Mouse (Mus musculus) hindbrain, postnatal 0 days (tissue): ENCODE data around the gene Chst14. TPM values are rescaled to one million over a fixed set of nuclear protein-coding genes. Genes with fewer than 3 reads are reported as not detected.

Experiments
- ATAC-seq: fragments of 200-750 bp; cut with Nextera tagmentation; 2 replicates; pipeline ENCODE4 v1.8.0; 2017; ENCODE audit warnings: mild to moderate bottlenecking, moderate TSS enrichment, moderate library complexity
- DNase-seq: peaks from one replicate; pipeline ENCODE4 v3.0.0-alpha.2; 2015; ENCODE audit warnings: low spot score
- H3K27ac ChIP-seq: fragments of 300-500 bp; sonication (generic); 2 replicates; pipeline ENCODE4 v1.5.1; 2014; ENCODE audit warnings: mild to moderate bottlenecking
- H3K27me3 ChIP-seq: fragments of 300-500 bp; sonication (generic); 2 replicates; pipeline ENCODE4 v1.6.1; 2014; ENCODE audit warnings: low read length, mixed read lengths; ENCODE audit not compliant: insufficient read depth
- H3K36me3 ChIP-seq: fragments of 300-500 bp; sonication (generic); 2 replicates; pipeline ENCODE4 v1.6.1; 2014; ENCODE audit warnings: low read length, mixed read lengths; ENCODE audit not compliant: insufficient read depth
- H3K4me1 ChIP-seq: fragments of 300-500 bp; sonication (generic); 2 replicates; pipeline ENCODE4 v1.6.1; 2014; ENCODE audit warnings: antibody characterized with exemption, low read length, mixed read lengths; ENCODE audit not compliant: insufficient read depth
- H3K4me2 ChIP-seq: fragments of 300-500 bp; sonication (generic); 2 replicates; pipeline ENCODE4 v1.6.1; 2014; ENCODE audit warnings: low read depth, mild to moderate bottlenecking, low read length, moderate library complexity, mixed read lengths
- H3K4me3 ChIP-seq: fragments of 300-500 bp; sonication (generic); 2 replicates; pipeline ENCODE4 v1.5.1; 2014; ENCODE audit warnings: low read length
- H3K9ac ChIP-seq: fragments of 300-500 bp; sonication (generic); replicated peaks from 2 replicates; pipeline ENCODE4 v1.6.1; 2014; ENCODE audit warnings: mild to moderate bottlenecking, low read length, moderate library complexity, mixed read lengths
- H3K9me3 ChIP-seq: fragments of 300-500 bp; sonication (generic); 2 replicates; pipeline ENCODE4 v1.6.1; 2016; ENCODE audit warnings: low read length, mixed read lengths
- CTCF ChIP-seq: IDR thresholded peaks from 2 replicates; pipeline ENCODE4 v1.5.1; 2016; ENCODE audit warnings: antibody characterized with exemption, control low read depth, low read depth
- WGBS: fragments of 180-500 bp; shearing (Covaris S2); extraction: QIAGEN DNeasy Blood & Tissue Kit; methylation state at CpG from one replicate; pipeline ENCODE4 v1.1.7; 2014; 5-methylcytosine and 5-hydroxymethylcytosine counted together
- polyA plus RNA-seq: library from polyadenylated mRNA; unstranded; fragments of >200 nt; fragmentation: Nextera tagmentation; extraction: Ambion mirVana; gene quantifications from 2 replicates; pipeline ENCODE4 v1.2.1, GENCODE M21; 2015
- total RNA-seq: library from RNA; depleted of rRNA; stranded (reverse); fragments of >200 nt; gene quantifications from 2 replicates; pipeline ENCODE4 v1.2.3, GENCODE M21; 2014; rRNA removed

Gene Chst14
- total RNA-seq (6.2 and 8.5 TPM in 2 replicates), polyA plus RNA-seq (4.7 and 4.9 TPM in 2 replicates)

DNA sequence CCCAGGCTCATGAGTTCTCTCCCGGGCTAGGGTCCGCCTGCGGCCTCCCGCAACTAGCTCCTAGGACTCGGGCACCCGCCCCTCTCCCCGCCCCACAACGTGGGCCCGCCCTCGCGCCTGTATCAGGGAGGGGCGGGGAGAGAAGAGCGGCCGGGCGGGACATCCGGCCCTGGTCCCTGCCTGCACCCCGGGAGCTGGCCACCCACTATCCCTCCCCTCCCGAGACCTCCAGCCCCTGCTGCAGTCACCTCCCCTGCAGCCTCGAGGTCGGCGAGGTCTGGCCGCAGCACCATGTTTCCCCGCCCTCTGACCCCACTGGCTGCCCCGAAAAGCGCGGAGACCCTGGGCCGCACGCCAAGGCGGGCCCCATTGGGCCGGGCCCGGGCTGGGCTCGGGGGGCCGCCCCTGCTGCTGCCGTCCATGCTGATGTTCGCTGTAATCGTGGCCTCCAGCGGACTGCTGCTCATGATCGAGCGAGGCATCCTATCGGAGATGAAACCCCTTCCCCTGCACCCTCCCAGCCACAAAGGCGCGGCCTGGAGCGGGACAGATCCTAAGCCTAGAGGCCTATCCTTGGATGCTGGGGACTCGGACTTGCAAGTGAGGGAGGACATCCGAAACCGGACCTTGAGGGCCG, at the start of gene Chst14:
TSS of gene Chst14 (plus strand) at position 136 of the 637 bp plus-strand sequence.
- Histone ChIP-seq H3K9ac (peak within 1 kb of the TSS; percentile 64), H3K4me3 (peak within 1 kb of the TSS; percentile 52), H3K4me2 (peak within 1 kb of the TSS; percentile 84), H3K4me1 (peaks cover 11% of the 10 kb centered on the region), H3K9me3 (no peaks in the 10 kb centered on the region), H3K27ac (no peak within 1 kb of the TSS), H3K36me3 (peaks cover 20% of the 10 kb centered on the region; the same call in 1 of the 2 replicates), H3K27me3 (no peaks in the 10 kb centered on the region)
- peak; percentile 90 for ATAC-seq
- TF ChIP-seq CTCF = no peak
- DNase-seq = peak; percentile 66
- 3% methylated on average over 44 of the region's 47 CpGs for WGBS

DNA sequence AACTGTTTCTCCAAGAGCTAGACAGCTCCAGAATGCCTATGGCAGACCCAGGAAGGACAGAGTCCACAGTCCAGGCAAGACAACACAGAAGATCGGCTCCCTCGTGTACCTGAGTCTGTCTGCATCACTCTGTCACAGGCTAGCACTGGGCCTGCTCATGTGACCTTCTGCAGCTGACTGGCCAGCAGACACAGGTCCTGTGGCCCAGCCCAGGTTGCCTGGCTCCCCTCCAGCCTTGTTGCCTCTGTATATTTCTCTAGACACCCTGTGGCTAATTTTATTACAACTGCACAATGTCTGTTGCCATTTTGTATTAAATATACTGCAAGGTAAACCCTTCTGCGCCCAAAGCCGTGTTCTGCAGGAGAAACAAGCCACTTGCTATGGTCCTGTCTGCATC, 45.3 kb upstream of the Chst14 start:
- Histone ChIP-seq H3K36me3 (peaks cover 7% of the 10 kb centered on the region; the same call in 1 of the 2 replicates), H3K4me1 (no peaks in the 10 kb centered on the region), H3K4me2 (no peak overlapping the region), H3K27me3 (peaks cover 9% of the 10 kb centered on the region; the same call in 1 of the 2 replicates), H3K9me3 (no peaks in the 10 kb centered on the region), H3K9ac (no peak overlapping the region), H3K27ac (no peak overlapping the region), H3K4me3 (no peak overlapping the region)
- no peak for ATAC-seq
- no peak for TF ChIP-seq CTCF
- 81% methylated on average over 4 of the region's 4 CpGs for WGBS
- DNase-seq = no peak

DNA sequence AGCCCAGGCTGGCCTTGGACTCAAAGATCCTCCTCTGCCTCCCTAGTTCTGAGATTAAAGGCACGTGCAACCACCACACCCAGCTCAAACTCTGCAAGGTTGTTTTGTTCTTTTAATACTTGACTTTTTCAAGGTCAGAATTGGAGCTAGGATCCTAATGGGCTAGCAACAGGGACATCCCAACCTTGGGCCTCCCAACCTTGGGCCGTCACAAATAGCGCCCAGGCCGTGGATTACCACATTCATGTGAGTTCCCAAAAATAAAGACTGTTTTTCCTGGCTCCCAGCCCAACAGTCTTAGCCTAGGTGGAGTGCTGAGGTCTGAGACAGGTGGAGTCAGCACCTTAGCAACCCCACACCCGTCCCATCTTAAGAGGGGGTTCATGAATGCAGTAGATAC, 44.3 kb upstream of the Chst14 start:
- DNase-seq = no peak
- Histone ChIP-seq H3K27me3 (peaks cover 9% of the 10 kb centered on the region; the same call in 1 of the 2 replicates), H3K4me3 (no peak overlapping the region), H3K4me2 (no peak overlapping the region), H3K4me1 (no peaks in the 10 kb centered on the region), H3K36me3 (peaks cover 7% of the 10 kb centered on the region; the same call in 1 of the 2 replicates), H3K9me3 (no peaks in the 10 kb centered on the region), H3K9ac (no peak overlapping the region), H3K27ac (no peak overlapping the region)
- no peak for ATAC-seq
- WGBS = 86% methylated on average over 5 of the region's 5 CpGs
- TF ChIP-seq CTCF = no peak

DNA sequence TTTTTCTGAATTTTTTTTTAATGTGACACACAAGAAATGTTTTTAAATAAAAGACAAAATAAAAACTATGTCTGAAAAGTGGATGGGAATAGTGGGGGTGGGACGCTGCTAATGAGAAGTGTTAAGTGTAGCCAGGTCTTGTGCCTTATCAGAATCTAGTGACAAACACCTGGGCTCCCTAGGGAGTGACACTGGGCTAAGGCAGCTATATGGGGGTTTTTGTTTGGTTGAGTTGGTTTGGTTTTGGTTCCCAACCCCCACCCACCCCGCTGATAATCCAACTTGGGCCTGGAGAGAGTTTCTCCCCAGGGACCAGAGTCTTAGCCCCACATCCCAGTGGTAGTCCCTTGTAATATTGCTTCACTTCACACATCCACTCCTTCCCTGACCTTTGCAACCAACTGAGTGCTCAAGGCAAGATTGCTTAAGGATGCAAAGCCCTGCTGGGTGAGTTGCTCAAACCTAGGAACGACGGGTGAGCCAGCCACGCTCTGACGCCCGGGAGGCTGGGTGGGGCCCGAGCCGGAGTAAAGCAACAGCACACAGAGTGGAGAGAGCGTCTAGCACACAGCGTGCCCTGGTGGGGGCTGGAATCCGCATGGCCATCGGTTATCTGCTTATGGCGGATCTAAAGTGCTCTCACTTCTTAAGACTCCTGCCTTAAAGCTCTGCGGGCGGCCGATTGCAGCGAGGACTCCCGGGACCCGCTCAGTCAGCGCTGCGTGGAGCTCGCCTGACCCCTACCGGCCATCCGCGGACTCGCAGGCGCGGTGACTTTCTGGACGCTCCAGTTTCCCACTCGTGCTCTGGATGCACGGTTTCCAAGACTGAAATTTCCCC, 43.2 kb upstream of the Chst14 start:
- Histone ChIP-seq H3K4me3 (peak overlapping the region; percentile 37), H3K36me3 (no peaks in the 10 kb centered on the region), H3K9ac (0 out of 2 replicates have a peak overlapping the region, but pooled peaks have one; percentile 24), H3K4me1 (no peaks in the 10 kb centered on the region), H3K27ac (no peak overlapping the region), H3K9me3 (no peaks in the 10 kb centered on the region), H3K27me3 (peaks cover 9% of the 10 kb centered on the region; the same call in 1 of the 2 replicates), H3K4me2 (peak overlapping the region; percentile 80)
- DNase-seq (peak; percentile 88), ATAC-seq (peak; percentile 77)
- TF ChIP-seq CTCF = peak; percentile 100
- 2% methylated on average over 32 of the region's 32 CpGs for WGBS

DNA sequence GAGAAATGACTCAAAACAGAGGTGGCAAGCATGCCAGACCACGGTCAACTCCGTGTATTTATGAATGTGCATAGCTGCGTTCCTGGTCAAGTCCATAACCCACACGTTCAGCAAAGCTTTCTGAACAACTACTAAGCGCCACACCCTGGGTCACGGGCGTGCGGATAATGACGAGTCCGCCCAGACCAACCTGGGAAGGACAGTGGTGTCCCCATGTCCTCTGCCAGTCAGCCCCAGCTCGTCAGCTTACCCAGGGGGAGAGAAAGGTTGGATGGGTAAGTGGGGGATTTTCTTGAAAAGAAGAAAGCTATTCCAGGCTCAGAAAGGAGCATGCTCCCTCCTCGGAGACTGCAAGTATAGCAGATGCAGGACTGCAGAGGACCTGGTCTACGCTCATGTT, 38.9 kb upstream of the Chst14 start:
- Histone ChIP-seq H3K4me2 (peak overlapping the region; percentile 36), H3K36me3 (no peaks in the 10 kb centered on the region), H3K27me3 (peaks cover 9% of the 10 kb centered on the region; the same call in 1 of the 2 replicates), H3K4me1 (no peaks in the 10 kb centered on the region), H3K4me3 (no peak overlapping the region), H3K9me3 (no peaks in the 10 kb centered on the region), H3K27ac (no peak overlapping the region), H3K9ac (no peak overlapping the region)
- 65% methylated on average over 13 of the region's 13 CpGs for WGBS
- peak; percentile 11; the same call in 1 of the 2 replicates for TF ChIP-seq CTCF
- DNase-seq (no peak), ATAC-seq (no peak)

DNA sequence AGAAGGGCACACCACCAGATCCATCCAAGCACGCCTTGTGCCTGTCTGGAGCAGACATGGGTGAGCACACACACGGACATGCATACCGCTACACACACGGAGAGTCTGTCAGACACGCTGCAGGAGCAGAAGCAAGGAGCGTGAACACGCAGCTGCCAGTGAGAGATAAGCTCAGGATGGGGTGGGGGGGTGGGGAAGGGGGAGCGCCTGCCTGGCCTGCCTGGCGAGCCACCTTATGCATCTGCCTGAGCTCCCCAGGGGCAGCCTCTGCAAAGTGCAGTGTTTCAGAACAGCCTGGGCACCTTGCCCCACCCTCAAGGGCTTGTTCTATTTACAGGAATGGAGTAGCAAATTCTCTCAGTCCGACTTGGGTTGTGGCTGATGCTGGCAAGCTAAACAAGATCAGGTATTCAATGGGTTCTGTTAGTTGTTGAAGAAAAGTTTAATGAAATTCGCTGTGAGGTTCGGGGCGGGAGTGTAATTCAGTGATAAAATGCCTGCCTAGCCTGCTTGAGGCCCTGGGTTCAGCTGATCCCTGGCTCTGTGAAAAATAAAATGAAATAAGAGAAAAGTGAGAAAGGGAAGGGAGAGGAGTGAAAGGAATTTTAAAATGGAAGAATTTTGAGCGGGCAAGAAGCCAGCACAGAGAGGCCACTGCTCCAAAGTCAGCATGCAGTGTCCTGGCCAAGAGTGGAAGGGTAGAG, 38.3 kb upstream of the Chst14 start:
- H3K9ac ChIP-seq = no peak overlapping the region
- H3K4me2 ChIP-seq = peak overlapping the region; percentile 36
- H3K9me3 ChIP-seq = no peaks in the 10 kb centered on the region
- H3K4me3 ChIP-seq = no peak overlapping the region
- DNase-seq (no peak), ATAC-seq (peak; percentile 25)
- no peak overlapping the region for H3K27ac ChIP-seq
- WGBS = 29% methylated on average over 14 of the region's 14 CpGs
- no peaks in the 10 kb centered on the region for H3K4me1 ChIP-seq
- peaks cover 9% of the 10 kb centered on the region; the same call in 1 of the 2 replicates for H3K27me3 ChIP-seq
- TF ChIP-seq CTCF = no peak
- H3K36me3 ChIP-seq = no peaks in the 10 kb centered on the region
